Mouse (Mus musculus) CH12F3 (cell line): ENCODE measurements around the gene Gm4214.
"Not testable (repeated sequence)": the region's sequence is repeated elsewhere in the genome, so short reads cannot be mapped to it uniquely, and the experiment has no call there.

Experiments used
- in situ Hi-C: fragments of 300-500 bp; cut with MboI; formaldehyde crosslinking; loops from 2 replicates; pipeline ENCODE4 v1.14.3; 2020; ENCODE audit warnings: low sequenced_read_pairs

The Gm4214 gene

GRCm38 (mm10) chr7:22984573-22984972 lies at the start of gene Gm4214:
Gene Gm4214 (minus strand): TSS chr7:22984673.
- in situ Hi-C loops, result not testable (repeated sequence)

GRCm38 (mm10) chr7:23019823-23020222 lies 35.4 kb upstream of the Gm4214 start, which contains the start of gene Gm4216:
Gene Gm4216 (minus strand): TSS chr7:23019923.
- in situ Hi-C loops, result not testable (repeated sequence)
